Mouse (Mus musculus): ENCODE data around the gene Rrad. TPM values are rescaled to one million over a fixed set of nuclear protein-coding genes. Genes with fewer than 3 reads are reported as not detected.

Rrad gene
- total and polyA plus RNA-seq, 2 experiments from 2014 or later: 3.3 to 3.5 TPM

- no peak overlapping the region for H3K9ac ChIP-seq (replicated peaks; ENCODE audit: low read length, poor library complexity, severe bottlenecking)
- no peak overlapping the region for H3K27ac ChIP-seq (ENCODE audit: low read depth, low read length)
- no peak for TF ChIP-seq CTCF (IDR thresholded peaks at IDR 0.05)
- 77% methylated on average over 22 of the region's 22 CpGs for WGBS
- H3K36me3 ChIP-seq (ENCODE audit: insufficient read depth, low read length): no peaks in the 10 kb centered on the region
- peaks cover 4% of the 10 kb centered on the region; the same call in 1 of the 2 replicates for H3K27me3 ChIP-seq (ENCODE audit: insufficient read depth, low read length)
- H3K4me1 ChIP-seq (ENCODE audit: insufficient read depth, low read length): peaks cover 11% of the 10 kb centered on the region
- ATAC-seq (ENCODE audit: low FRiP score) (no peak), DNase-seq (ENCODE audit: low spot score) (peak; percentile 5)
- no peaks in the 10 kb centered on the region for H3K9me3 ChIP-seq (ENCODE audit: low read length)
- H3K4me3 ChIP-seq (ENCODE audit: low read depth, low read length): no peak overlapping the region
- no peak overlapping the region; the same call in 1 of the 2 replicates for H3K4me2 ChIP-seq (ENCODE audit: low read depth, low read length, poor library complexity, severe bottlenecking)
Measured at GRCm38 (mm10) chr8:104629306-104630110, 1.6 kb downstream of the Rrad start.

- no peak overlapping the region for H3K9ac ChIP-seq (replicated peaks; ENCODE audit: low read length, poor library complexity, severe bottlenecking)
- ATAC-seq (ENCODE audit: low FRiP score): no peak
Measured at GRCm38 (mm10) chr8:104628402-104628801, 2.7 kb downstream of the Rrad start.

GRCm38 (mm10) chr8:104627065-104627740, 3.9 kb downstream of the Rrad start:
- no peaks in the 10 kb centered on the region for H3K36me3 ChIP-seq (ENCODE audit: insufficient read depth, low read length)
- no peak overlapping the region for H3K4me2 ChIP-seq (ENCODE audit: low read depth, low read length, poor library complexity, severe bottlenecking)
- H3K4me1 ChIP-seq (ENCODE audit: insufficient read depth, low read length): peaks cover 11% of the 10 kb centered on the region
- no peak overlapping the region for H3K4me3 ChIP-seq (ENCODE audit: low read depth, low read length)
- no peak for ATAC-seq (ENCODE audit: low FRiP score)
- no peaks in the 10 kb centered on the region for H3K9me3 ChIP-seq (ENCODE audit: low read length)
- no peak for TF ChIP-seq CTCF (IDR thresholded peaks at IDR 0.05)
- H3K9ac ChIP-seq (replicated peaks; ENCODE audit: low read length, poor library complexity, severe bottlenecking): no peak overlapping the region
- H3K27ac ChIP-seq (ENCODE audit: low read depth, low read length): no peak overlapping the region
- WGBS: 66% methylated on average over 4 of the region's 4 CpGs
- DNase-seq (ENCODE audit: low spot score): no peak
- peaks cover 4% of the 10 kb centered on the region; the same call in 1 of the 2 replicates for H3K27me3 ChIP-seq (ENCODE audit: insufficient read depth, low read length)

More at GRCm38 (mm10) chr8:104628402-104628801, 2.7 kb downstream of the Rrad start:
- Histone ChIP-seq H3K4me2 (ENCODE audit: low read depth, low read length, poor library complexity, severe bottlenecking) (no peak overlapping the region), H3K27ac (ENCODE audit: low read depth, low read length) (no peak overlapping the region), H3K36me3 (ENCODE audit: insufficient read depth, low read length) (no peaks in the 10 kb centered on the region), H3K4me1 (ENCODE audit: insufficient read depth, low read length) (peaks cover 11% of the 10 kb centered on the region), H3K4me3 (ENCODE audit: low read depth, low read length) (no peak overlapping the region), H3K27me3 (ENCODE audit: insufficient read depth, low read length) (peaks cover 4% of the 10 kb centered on the region; the same call in 1 of the 2 replicates), H3K9me3 (ENCODE audit: low read length) (no peaks in the 10 kb centered on the region)
- no peak for TF ChIP-seq CTCF (IDR thresholded peaks at IDR 0.05)
- DNase-seq (ENCODE audit: low spot score): no peak
- 96% methylated on average over 21 of the region's 21 CpGs for WGBS

GRCm38 (mm10) chr8:104624161-104624560, 7.0 kb downstream of the Rrad start, which contains the start of gene Cdh16:
Gene Cdh16 (minus strand): TSS chr8:104624396.
- Histone ChIP-seq H3K36me3 (ENCODE audit: insufficient read depth, low read length) (no peaks in the 10 kb centered on the region), H3K4me2 (ENCODE audit: low read depth, low read length, poor library complexity, severe bottlenecking) (no peak within 1 kb of the TSS), H3K27me3 (ENCODE audit: insufficient read depth, low read length) (no peaks in the 10 kb centered on the region), H3K9me3 (ENCODE audit: low read length) (no peaks in the 10 kb centered on the region), H3K4me3 (ENCODE audit: low read depth, low read length) (no peak within 1 kb of the TSS), H3K4me1 (ENCODE audit: insufficient read depth, low read length) (no peaks in the 10 kb centered on the region), H3K27ac (ENCODE audit: low read depth, low read length) (no peak within 1 kb of the TSS), H3K9ac (replicated peaks; ENCODE audit: low read length, poor library complexity, severe bottlenecking) (no peak within 1 kb of the TSS)
- WGBS: 78% methylated on average over 6 of the region's 6 CpGs
- no peak for ATAC-seq (ENCODE audit: low FRiP score)
- no peak for TF ChIP-seq CTCF (IDR thresholded peaks at IDR 0.05)
- DNase-seq (ENCODE audit: low spot score): no peak

GRCm38 (mm10) chr8:104620765-104621164, 10.4 kb downstream of the Rrad start:
- Histone ChIP-seq H3K27me3 (ENCODE audit: insufficient read depth, low read length) (no peaks in the 10 kb centered on the region), H3K4me2 (ENCODE audit: low read depth, low read length, poor library complexity, severe bottlenecking) (no peak overlapping the region), H3K36me3 (ENCODE audit: insufficient read depth, low read length) (no peaks in the 10 kb centered on the region), H3K27ac (ENCODE audit: low read depth, low read length) (no peak overlapping the region), H3K9me3 (ENCODE audit: low read length) (no peaks in the 10 kb centered on the region), H3K4me3 (ENCODE audit: low read depth, low read length) (no peak overlapping the region), H3K9ac (replicated peaks; ENCODE audit: low read length, poor library complexity, severe bottlenecking) (no peak overlapping the region), H3K4me1 (ENCODE audit: insufficient read depth, low read length) (no peaks in the 10 kb centered on the region)
- no peak for TF ChIP-seq CTCF (IDR thresholded peaks at IDR 0.05)
- DNase-seq (ENCODE audit: low spot score) (no peak), ATAC-seq (ENCODE audit: low FRiP score) (no peak)
- 77% methylated on average over 5 of the region's 5 CpGs for WGBS

- no peak for ATAC-seq (ENCODE audit: low FRiP score)
- no peak for TF ChIP-seq CTCF (IDR thresholded peaks at IDR 0.05)
- no peaks in the 10 kb centered on the region for H3K27me3 ChIP-seq (ENCODE audit: insufficient read depth, low read length)
- no peak overlapping the region for H3K9ac ChIP-seq (replicated peaks; ENCODE audit: low read length, poor library complexity, severe bottlenecking)
- no peak overlapping the region for H3K4me3 ChIP-seq (ENCODE audit: low read depth, low read length)
- H3K36me3 ChIP-seq (ENCODE audit: insufficient read depth, low read length): no peaks in the 10 kb centered on the region
- no peak for DNase-seq (ENCODE audit: low spot score)
- WGBS: 83% methylated on average over 4 of the region's 4 CpGs
- no peaks in the 10 kb centered on the region for H3K9me3 ChIP-seq (ENCODE audit: low read length)
- H3K27ac ChIP-seq (ENCODE audit: low read depth, low read length): no peak overlapping the region
- no peak overlapping the region for H3K4me2 ChIP-seq (ENCODE audit: low read depth, low read length, poor library complexity, severe bottlenecking)
- H3K4me1 ChIP-seq (ENCODE audit: insufficient read depth, low read length): no peaks in the 10 kb centered on the region
Measured at GRCm38 (mm10) chr8:104613119-104613518, 18.0 kb downstream of the Rrad start.

Data from midbrain, postnatal 0 days (tissue).